Mouse (Mus musculus) erythroblast, embryonic 14.5 days (primary cell): ENCODE data around the gene Luzp2.

Source experiments
- GATA1 ChIP-seq: IDR thresholded peaks from 2 replicates; pipeline ENCODE4 v1.6.1; 2012; ENCODE audit warnings: low read length, inconsistent platforms, mixed read lengths
- TAL1 ChIP-seq: IDR thresholded peaks from 3 replicates; pipeline ENCODE4 v1.6.1; 2012; ENCODE audit warnings: low read length, inconsistent platforms, mixed read lengths

DNA sequence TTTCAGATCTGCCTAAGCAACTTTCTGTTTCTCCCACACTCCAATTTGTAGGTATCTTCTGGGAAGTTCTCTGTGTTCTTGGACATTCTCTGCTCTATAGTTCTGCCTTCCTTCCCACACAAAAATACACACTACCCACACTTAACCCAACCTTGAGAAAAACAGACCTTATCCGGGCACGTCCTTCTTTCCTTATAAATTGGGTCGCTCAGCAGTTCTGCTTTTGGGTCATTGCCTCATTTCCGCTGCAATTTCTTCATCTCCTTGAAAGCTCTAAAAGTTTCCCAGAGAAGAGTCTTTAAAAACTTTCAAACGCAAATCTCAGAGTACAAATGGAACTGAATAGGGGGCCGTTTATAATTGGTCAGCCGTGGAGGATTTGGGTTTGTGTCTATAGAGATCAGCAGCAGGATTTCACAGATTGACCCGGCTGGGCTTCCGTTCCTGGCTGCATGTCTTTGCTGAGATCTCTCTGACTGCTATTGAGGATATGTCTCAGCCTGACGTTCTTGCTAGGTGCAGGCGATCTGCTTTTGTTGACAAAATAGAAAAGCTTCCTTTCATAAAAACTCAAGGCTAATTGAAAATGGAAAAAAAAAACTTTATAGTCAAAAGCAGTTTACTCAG is 26.0 kb downstream of the Luzp2 start:
- TF ChIP-seq GATA1 = no peak
- TF ChIP-seq TAL1 = no peak
